Mouse (Mus musculus): ENCODE measurements around the gene Socs7. TPM values are rescaled to one million over a fixed set of nuclear protein-coding genes. Genes with fewer than 3 reads are reported as not detected.
A peak's percentile ranks its signal among the peaks of the same experiment; 100 is the strongest.
"Not testable (repeated sequence)": the region's sequence is repeated elsewhere in the genome, so short reads cannot be mapped to it uniquely, and the experiment has no call there.

Gene Socs7
- 3.9 and 4.6 TPM in 2 replicates for polyA plus RNA-seq (2016; fragmentation: Nextera tagmentation; extraction: Ambion mirVana)

DNA sequence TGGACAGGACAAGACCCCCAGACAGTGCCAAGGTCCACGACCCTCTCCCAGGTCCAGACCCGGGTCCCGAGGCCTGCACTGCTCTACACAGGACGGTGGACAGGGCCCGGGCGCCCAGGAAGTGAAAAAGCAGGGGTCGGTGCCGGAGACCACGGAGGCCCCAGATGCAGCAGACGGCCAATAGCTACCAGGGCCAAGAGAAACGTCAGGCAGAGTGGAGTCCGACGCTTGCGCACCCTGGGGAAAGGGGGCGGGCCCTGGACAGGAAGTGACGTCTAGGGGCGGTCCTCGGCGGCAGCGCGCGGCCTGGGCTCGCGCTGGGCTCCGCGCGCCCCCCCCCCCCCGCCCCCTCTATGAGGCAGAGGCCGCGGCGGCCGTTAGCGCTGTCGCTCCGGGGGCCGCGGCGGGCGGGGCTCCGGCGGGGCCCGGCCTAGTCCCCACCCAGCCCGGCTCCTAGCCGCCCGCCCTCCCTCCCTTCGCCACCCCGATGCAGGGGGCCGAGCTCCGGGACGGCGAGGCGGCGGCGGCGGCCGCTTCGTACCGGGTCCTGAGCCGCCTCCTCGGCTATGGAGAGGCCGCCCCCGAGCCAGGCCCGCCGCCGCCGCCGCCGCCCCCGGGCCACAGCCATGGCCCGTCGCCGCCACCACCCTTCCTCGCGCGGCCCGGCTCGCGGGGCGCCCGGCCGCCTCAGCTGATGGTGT, at the start of gene Socs7:
Gene Socs7 (plus strand): TSS at position 604 of the 701 bp plus-strand sequence.
- Histone ChIP-seq H3K9me3 (no peaks in the 10 kb centered on the region), H3K4me3 (peak within 1 kb of the TSS; percentile 100), H3K27ac (peak within 1 kb of the TSS; percentile 96), H3K36me3 (0 out of 2 replicates have a peak, but pooled peaks cover under 1% of the 10 kb centered on the region), H3K4me1 (replicated peaks) (peaks cover 39% of the 10 kb centered on the region), H3K27me3 (ENCODE audit: insufficient read depth, poor library complexity, severe bottlenecking) (no peaks in the 10 kb centered on the region)
- under 1% methylated on average over 73 of the region's 81 CpGs for WGBS
- DNase-seq (ENCODE audit: low spot score): peak; percentile 94

GRCm38 (mm10) chr11:97312871-97313270, 49.5 kb upstream of the Socs7 start:
- not testable (repeated sequence) for H3K9me3 ChIP-seq; H3K27ac ChIP-seq; H3K36me3 ChIP-seq; DNase-seq (ENCODE audit: low spot score); H3K4me3 ChIP-seq
- Histone ChIP-seq H3K27me3 (ENCODE audit: insufficient read depth, poor library complexity, severe bottlenecking) (peaks cover 18% of the 10 kb centered on the region; the same call in 1 of the 2 replicates), H3K4me1 (replicated peaks) (peaks cover 38% of the 10 kb centered on the region)
- 82% methylated on average over 1 of the region's 1 CpGs for WGBS

- H3K36me3 ChIP-seq: peaks cover 10% of the 10 kb centered on the region; the same call in 1 of the 2 replicates
- no peak for DNase-seq (ENCODE audit: low spot score)
- no peak overlapping the region for H3K27ac ChIP-seq
- peaks cover 38% of the 10 kb centered on the region for H3K4me1 ChIP-seq (replicated peaks)
- no peak overlapping the region for H3K4me3 ChIP-seq
- no peaks in the 10 kb centered on the region for H3K9me3 ChIP-seq
- H3K27me3 ChIP-seq (ENCODE audit: insufficient read depth, poor library complexity, severe bottlenecking): peaks cover 17% of the 10 kb centered on the region; the same call in 1 of the 2 replicates
- 95% methylated on average over 3 of the region's 3 CpGs for WGBS
Observed at GRCm38 (mm10) chr11:97314110-97314509, 48.2 kb upstream of the Socs7 start.

- Histone ChIP-seq H3K27ac (peak overlapping the region; percentile 89), H3K9me3 (no peaks in the 10 kb centered on the region), H3K36me3 (peaks cover 17% of the 10 kb centered on the region), H3K4me1 (replicated peaks) (peaks cover 29% of the 10 kb centered on the region), H3K4me3 (peak overlapping the region; percentile 62), H3K27me3 (ENCODE audit: insufficient read depth, poor library complexity, severe bottlenecking) (peaks cover 12% of the 10 kb centered on the region; the same call in 1 of the 2 replicates)
- no peak for DNase-seq (ENCODE audit: low spot score)
- WGBS: 53% methylated on average over 8 of the region's 8 CpGs
Observed at GRCm38 (mm10) chr11:97314751-97315503, 47.4 kb upstream of the Socs7 start.

GRCm38 (mm10) chr11:97315504-97316503, 46.5 kb upstream of the Socs7 start, which contains the start of gene Mrpl45:
TSS of gene Mrpl45 (plus strand) at chr11:97315716.
- peak; percentile 98 for DNase-seq (ENCODE audit: low spot score)
- H3K27me3 ChIP-seq (ENCODE audit: insufficient read depth, poor library complexity, severe bottlenecking): peaks cover 9% of the 10 kb centered on the region; the same call in 1 of the 2 replicates
- H3K36me3 ChIP-seq: peaks cover 25% of the 10 kb centered on the region
- H3K27ac ChIP-seq: peak within 1 kb of the TSS; percentile 89
- H3K4me1 ChIP-seq (replicated peaks): peaks cover 21% of the 10 kb centered on the region
- H3K4me3 ChIP-seq: peak within 1 kb of the TSS; percentile 62
- under 1% methylated on average over 50 of the region's 50 CpGs for WGBS
- no peaks in the 10 kb centered on the region for H3K9me3 ChIP-seq

- DNase-seq (ENCODE audit: low spot score): no peak
- no peak overlapping the region for H3K4me3 ChIP-seq
- 92% methylated on average over 8 of the region's 8 CpGs for WGBS
- H3K27me3 ChIP-seq (ENCODE audit: insufficient read depth, poor library complexity, severe bottlenecking): no peaks in the 10 kb centered on the region
- peaks cover 8% of the 10 kb centered on the region for H3K4me1 ChIP-seq (replicated peaks)
- H3K9me3 ChIP-seq: no peaks in the 10 kb centered on the region
- no peak overlapping the region for H3K27ac ChIP-seq
- H3K36me3 ChIP-seq: peaks cover 77% of the 10 kb centered on the region
Observed at GRCm38 (mm10) chr11:97321197-97321596, 41.2 kb upstream of the Socs7 start.

DNA sequence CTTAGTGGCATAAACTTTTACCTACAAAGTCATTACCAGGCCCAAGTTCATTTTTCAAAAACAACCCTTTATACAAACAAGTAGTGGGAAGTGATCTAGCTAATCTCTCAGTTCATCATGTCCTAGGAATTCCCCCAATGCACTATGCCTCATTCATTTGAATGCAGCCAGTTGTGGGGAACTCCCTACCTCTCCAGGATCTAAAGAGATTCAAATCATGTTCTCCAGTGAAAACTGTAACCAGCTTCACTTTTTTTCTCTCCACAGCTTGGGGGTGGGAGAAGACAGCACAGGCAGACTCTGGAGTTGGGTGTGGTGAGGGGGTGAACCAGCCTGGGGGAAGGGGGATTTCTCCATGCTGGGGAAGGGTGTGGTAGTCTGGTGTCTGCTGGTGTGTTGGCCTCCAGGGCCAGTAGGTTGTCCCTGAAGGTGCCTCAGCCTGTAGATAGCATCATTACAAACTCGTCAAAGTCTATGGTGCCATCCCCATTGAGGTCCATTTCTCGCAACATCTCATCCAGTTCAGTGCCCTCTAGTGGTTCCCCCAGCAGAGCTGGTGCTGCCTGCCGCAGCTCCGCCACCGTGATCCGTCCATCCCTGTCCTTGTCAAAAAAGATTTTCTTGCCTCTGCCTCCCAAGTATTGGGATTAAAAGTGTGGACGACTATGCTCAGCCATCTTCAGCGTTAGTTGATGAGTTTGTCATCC, 40.3 kb upstream of the Socs7 start:
- H3K9me3 ChIP-seq; H3K4me3 ChIP-seq; DNase-seq (ENCODE audit: low spot score); H3K27me3 ChIP-seq (ENCODE audit: insufficient read depth, poor library complexity, severe bottlenecking); H3K4me1 ChIP-seq (replicated peaks); H3K27ac ChIP-seq: not testable (repeated sequence)
- WGBS: 84% methylated on average over 8 of the region's 8 CpGs
- H3K36me3 ChIP-seq: peaks cover 85% of the 10 kb centered on the region

- WGBS: 80% methylated on average over 1 of the region's 1 CpGs
- H3K36me3 ChIP-seq: peaks cover 97% of the 10 kb centered on the region
- no peaks in the 10 kb centered on the region for H3K4me1 ChIP-seq (replicated peaks)
Observed at GRCm38 (mm10) chr11:97325224-97325623, 37.1 kb upstream of the Socs7 start.

GRCm38 (mm10) chr11:97328148-97328547, 34.2 kb upstream of the Socs7 start:
- Histone ChIP-seq H3K27ac (no peak overlapping the region), H3K4me3 (no peak overlapping the region), H3K4me1 (replicated peaks) (peaks cover 16% of the 10 kb centered on the region; the same call in 1 of the 2 replicates), H3K9me3 (no peaks in the 10 kb centered on the region), H3K36me3 (peaks cover 82% of the 10 kb centered on the region), H3K27me3 (ENCODE audit: insufficient read depth, poor library complexity, severe bottlenecking) (no peaks in the 10 kb centered on the region)
- peak; percentile 74 for DNase-seq (ENCODE audit: low spot score)
- WGBS: 33% methylated on average over 9 of the region's 9 CpGs

More at GRCm38 (mm10) chr11:97325224-97325623, 37.1 kb upstream of the Socs7 start:
- no peak overlapping the region for H3K4me3 ChIP-seq
- H3K9me3 ChIP-seq: no peaks in the 10 kb centered on the region
- no peaks in the 10 kb centered on the region for H3K27me3 ChIP-seq (ENCODE audit: insufficient read depth, poor library complexity, severe bottlenecking)
- DNase-seq (ENCODE audit: low spot score): no peak
- H3K27ac ChIP-seq: no peak overlapping the region

DNA sequence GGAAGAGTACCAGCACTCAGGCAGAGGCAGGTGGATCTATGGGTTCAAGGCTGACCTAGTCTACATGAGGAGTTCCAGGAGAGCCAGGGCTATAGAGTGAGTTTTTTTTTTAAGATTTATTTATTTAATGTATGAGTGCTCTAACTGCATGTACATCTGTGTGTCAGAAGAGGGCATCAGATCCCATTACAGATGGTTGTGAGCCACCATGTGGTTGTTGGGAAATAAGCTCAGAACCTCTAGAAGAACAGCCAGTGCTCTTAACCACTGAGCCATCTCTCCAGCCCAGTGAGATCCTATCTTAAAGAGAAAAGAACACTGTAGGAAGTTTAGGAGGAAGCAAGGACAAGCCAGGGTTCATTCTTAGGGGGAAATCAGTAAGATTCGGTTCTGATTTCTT, 32.0 kb upstream of the Socs7 start:
- 96% methylated on average over 1 of the region's 1 CpGs for WGBS
- no peaks in the 10 kb centered on the region for H3K27me3 ChIP-seq (ENCODE audit: insufficient read depth, poor library complexity, severe bottlenecking)
- peaks cover 62% of the 10 kb centered on the region for H3K36me3 ChIP-seq
- no peaks in the 10 kb centered on the region for H3K9me3 ChIP-seq
- H3K27ac ChIP-seq: no peak overlapping the region
- peaks cover 33% of the 10 kb centered on the region for H3K4me1 ChIP-seq (replicated peaks)
- no peak overlapping the region for H3K4me3 ChIP-seq
- no peak for DNase-seq (ENCODE audit: low spot score)

DNA sequence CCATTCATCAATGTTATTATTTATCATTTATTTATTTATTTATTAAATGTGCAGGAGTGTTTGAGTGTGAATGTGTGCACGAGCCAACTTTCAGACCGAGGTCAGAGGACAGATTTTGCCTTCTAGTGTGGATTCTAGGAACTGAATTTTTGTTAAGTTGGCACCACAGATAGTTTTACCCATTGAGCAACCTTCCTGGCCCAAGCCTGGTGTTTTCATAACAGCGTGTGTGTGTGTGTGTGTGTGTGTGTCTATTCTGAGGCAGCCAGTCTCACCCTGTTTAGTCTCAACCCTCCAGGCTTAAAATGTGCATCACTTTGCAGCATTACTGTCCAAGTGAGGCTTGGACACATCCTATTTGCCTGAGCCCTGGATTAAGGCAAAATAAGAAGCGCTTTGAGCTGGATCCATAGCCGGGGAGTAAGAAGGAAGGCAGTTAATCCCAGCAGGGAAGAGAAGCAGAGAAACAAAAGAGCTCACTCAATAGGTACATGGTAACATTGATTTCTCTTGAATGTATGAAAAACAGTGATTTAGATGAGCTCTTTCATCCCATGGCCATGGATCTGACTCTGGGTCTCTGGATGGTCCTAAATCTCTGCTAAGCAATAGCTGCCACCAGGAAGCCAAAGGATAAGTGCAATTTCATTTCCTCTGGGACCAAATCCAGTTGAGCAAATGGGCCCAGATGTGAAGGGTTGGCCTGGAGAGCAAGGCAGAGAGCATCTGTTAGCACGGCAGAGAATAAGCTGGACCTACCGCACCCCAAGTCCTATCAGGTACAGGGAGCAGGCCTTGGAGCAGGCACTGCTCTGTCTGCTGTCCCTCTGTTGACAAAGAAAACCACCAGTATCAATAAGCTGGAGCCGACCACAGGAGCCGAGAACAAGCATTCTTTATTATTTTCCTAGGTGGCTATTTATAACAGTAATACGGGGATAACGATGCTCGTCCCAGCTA, 30.8 kb upstream of the Socs7 start:
- Histone ChIP-seq H3K4me1 (replicated peaks) (peaks cover 43% of the 10 kb centered on the region), H3K9me3 (no peaks in the 10 kb centered on the region), H3K27ac (no peak overlapping the region), H3K27me3 (ENCODE audit: insufficient read depth, poor library complexity, severe bottlenecking) (no peaks in the 10 kb centered on the region), H3K36me3 (peaks cover 50% of the 10 kb centered on the region), H3K4me3 (no peak overlapping the region)
- 89% methylated on average over 12 of the region's 12 CpGs for WGBS
- DNase-seq (ENCODE audit: low spot score): no peak
